Mouse (Mus musculus) small intestine, adult 2 months (tissue): ENCODE data around the gene Arhgef2.

Experiments used
- CTCF ChIP-seq: fragments of 200-500 bp; IDR thresholded peaks from 2 replicates; pipeline ENCODE4 v1.5.1; 2012; ENCODE audit warnings: low read depth, mild to moderate bottlenecking, control low read depth, inconsistent platforms, low read length, moderate library complexity, mixed read lengths; ENCODE audit not compliant: insufficient replicate concordance, insufficient read length; ENCODE audit errors: extremely low read depth
- POLR2A ChIP-seq: fragments of 200-500 bp; IDR thresholded peaks from 2 replicates; pipeline ENCODE4 v1.6.1; 2012; ENCODE audit warnings: low read depth, mild to moderate bottlenecking, control low read depth, inconsistent platforms, low read length, moderate library complexity

DNA sequence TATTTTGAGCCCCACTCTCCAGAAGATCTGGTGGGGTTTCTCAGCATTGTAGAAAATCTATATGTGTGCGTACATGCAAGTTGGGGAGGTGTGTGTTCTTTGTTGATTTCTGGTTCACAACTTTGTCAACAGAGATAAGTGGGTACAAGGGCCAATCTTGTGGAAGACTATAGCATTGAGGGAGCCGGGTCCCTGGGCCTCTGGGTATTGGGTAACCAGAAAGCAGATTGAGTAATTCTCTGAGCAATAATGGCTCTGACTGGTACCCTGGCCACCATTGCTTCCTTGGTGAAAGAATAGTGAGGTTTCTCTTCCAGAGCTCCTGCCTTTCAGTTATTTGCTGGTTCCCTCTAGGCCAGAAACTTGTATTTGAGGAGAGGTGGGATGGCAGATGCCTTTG is 36.7 kb upstream of the Arhgef2 start:
- TF ChIP-seq POLR2A (no peak), CTCF (no peak)
